Mouse (Mus musculus) adrenal gland, postnatal 14 days (tissue): ENCODE results near the gene Pla2g6. TPM values are rescaled to one million over a fixed set of nuclear protein-coding genes. Genes with fewer than 3 reads are reported as not detected.

Source experiments
- DNase-seq: peaks from one replicate; pipeline ENCODE4 v3.0.0; 2021; ENCODE audit warnings: mixed read lengths
- total RNA-seq: library from RNA; stranded (reverse); gene quantifications from 2 replicates; pipeline ENCODE4 v1.2.3, GENCODE M21; 2021

Gene Pla2g6
- total RNA-seq, 1 experiment from 2014 or later = 22.1 TPM

- peak; percentile 45 for DNase-seq
Observed at GRCm38 (mm10) chr15:79322281-79322990, 5.8 kb downstream of the Pla2g6 start.

- no peak for DNase-seq
Observed at GRCm38 (mm10) chr15:79321733-79322190, 6.4 kb downstream of the Pla2g6 start.

GRCm38 (mm10) chr15:79313848-79314369 is 14.3 kb downstream of the Pla2g6 start:
- DNase-seq = no peak

DNA sequence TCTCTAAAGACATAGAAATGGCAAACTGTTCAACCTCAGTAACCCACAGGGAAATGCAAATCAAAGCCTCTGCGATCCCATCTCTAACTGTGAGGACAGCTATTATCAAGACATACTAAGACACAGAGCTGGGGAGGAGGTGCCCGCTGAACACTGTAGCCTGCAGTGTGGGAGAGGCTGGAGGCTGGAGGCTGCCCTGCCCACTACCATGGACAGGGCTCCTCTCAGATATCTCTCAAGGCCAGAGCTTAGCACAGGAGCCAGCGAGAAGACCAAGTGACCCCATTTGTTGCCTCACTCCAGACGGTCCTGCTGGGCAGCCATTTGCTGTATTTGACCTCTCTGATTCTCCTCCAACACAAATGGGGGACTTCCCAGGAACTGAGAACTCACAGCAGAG is 20.3 kb downstream of the Pla2g6 start:
- DNase-seq = peak; percentile 48

- DNase-seq = no peak
Observed at GRCm38 (mm10) chr15:79306043-79306637, 22.1 kb downstream of the Pla2g6 start.

GRCm38 (mm10) chr15:79304832-79305231 is 23.4 kb downstream of the Pla2g6 start:
- no peak for DNase-seq

DNA sequence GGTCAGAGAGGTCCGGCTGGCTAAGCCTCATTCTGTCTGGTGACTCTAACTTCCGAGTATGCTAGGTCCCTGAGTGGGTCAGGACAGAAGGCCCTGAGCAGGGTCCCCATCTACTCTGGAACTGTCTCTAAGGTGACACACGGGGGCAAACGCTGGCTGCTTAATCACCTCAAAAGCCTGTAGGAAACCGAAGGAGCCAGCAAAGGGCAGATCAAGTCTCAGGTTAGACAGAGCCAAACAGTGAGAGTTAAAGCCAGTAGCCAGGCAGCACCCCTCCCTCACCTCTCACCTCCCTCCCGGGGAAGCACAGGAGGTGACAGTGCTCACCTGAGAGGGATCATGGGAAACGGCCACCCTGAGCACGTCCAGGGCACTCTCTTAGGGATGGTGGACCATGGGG is 24.5 kb downstream of the Pla2g6 start:
- no peak for DNase-seq

- no peak for DNase-seq
Observed at GRCm38 (mm10) chr15:79299563-79300155, 28.5 kb downstream of the Pla2g6 start.

DNA sequence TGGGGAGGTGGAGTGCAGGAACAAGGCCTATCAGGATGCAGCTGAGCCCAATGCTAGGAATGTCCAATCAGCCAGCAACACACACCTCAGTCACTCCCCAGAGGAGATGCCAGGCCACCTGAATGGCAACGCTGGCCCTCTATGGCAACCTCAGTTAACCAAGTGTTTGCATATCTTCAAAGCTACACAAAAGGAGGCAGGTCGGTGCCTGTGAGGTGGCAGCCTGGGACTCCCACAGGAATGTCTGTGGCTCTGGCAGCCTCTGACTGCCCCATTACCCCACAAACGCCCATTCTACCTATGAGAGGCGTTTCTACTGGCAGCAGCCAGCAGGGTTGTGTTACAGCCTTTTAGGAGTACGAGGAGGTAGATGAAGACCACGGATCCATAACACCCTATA is 29.6 kb downstream of the Pla2g6 start:
- DNase-seq = no peak

DNA sequence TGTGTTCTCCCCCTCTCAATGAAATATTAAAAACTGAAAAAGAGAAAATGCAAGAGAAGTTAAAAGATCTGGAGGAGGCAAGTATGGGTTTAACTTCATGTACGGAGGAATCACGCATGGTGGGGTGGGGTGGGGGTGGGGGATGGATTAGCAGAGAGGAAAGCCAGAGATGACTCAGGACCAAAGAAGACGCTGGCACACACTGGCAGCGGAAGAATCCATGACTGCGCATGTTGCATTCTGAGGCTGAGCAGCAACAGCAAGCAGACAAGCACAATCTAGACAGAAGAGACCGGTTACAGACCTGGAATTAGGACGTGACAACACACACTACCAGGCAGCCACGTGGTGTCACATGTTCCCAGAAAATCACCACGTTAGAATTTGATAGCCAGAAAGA is 35.4 kb downstream of the Pla2g6 start:
- DNase-seq = no peak

- DNase-seq = no peak
Observed at GRCm38 (mm10) chr15:79290340-79290739, 37.9 kb downstream of the Pla2g6 start.

- DNase-seq = no peak
Observed at GRCm38 (mm10) chr15:79289441-79289840, 38.7 kb downstream of the Pla2g6 start.

DNA sequence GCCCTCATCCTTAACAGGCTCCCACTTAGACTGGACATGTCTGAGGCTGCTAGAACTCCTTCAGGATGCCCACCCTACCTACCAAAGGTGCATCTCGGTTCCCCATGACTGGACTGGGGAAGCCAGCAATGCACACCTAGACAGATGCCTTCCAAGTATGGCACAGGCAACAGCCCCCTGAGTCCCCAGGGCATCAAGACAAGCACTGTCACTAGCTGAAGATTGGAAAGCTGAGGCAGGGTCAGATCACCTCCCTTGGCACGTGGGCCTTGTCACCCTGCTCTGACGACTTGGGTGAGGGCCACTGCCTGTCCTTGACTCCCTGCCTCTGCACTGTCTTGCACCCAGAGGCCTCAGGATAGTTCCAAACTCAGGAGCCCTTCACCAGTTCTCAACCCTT is 39.8 kb downstream of the Pla2g6 start:
- DNase-seq = no peak

DNA sequence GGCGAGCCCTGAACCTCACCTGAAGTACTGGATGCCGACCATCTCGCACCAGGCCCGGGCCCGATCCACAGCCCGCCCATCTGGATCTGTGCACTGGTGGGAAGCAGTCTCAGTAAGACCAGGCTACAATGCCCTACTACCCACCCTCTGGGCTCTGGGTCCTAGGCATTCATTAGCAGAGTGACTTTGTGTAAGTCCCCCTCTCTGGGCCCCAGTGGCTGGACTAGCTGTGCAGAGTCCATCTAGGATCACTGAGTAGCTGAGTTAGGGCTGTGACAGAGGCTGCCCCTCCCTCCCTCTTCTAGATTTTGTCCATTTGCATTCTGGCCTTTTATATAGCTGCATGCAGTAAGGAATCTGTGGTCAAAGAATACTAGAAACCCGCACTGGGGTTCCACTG is 41.1 kb downstream of the Pla2g6 start:
- no peak for DNase-seq

DNA sequence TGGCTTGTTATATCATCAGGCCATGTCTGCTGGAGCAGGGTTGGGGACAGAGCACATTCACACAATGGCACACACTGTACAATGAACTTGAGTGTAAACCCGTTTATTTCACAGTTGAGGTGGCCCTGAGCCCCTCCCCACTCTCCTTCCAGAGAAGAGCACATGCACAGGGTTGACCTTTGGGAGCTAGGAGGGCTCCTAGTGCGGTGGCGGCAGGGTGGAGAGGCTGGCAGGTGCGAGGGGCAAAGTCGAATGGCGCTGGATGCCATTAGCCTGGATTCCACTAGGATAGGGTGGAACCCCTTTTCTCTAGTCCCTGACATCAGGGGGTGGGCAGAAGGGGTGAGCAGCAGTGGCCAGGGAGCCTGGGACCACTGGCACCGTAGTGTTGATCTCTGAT is 42.0 kb downstream of the Pla2g6 start:
- no peak for DNase-seq

- no peak for DNase-seq
Observed at GRCm38 (mm10) chr15:79285399-79285798, 42.8 kb downstream of the Pla2g6 start, which contains the start of gene Baiap2l2. Baiap2l2 (minus strand) TSS chr15:79285537.

- DNase-seq = no peak
Observed at GRCm38 (mm10) chr15:79283371-79283770, 44.8 kb downstream of the Pla2g6 start.

- DNase-seq = no peak
Observed at GRCm38 (mm10) chr15:79282434-79282833, 45.8 kb downstream of the Pla2g6 start.

GRCm38 (mm10) chr15:79281389-79281788 is 46.8 kb downstream of the Pla2g6 start:
- DNase-seq = no peak

GRCm38 (mm10) chr15:79280850-79281249 is 47.3 kb downstream of the Pla2g6 start:
- DNase-seq = no peak

DNA sequence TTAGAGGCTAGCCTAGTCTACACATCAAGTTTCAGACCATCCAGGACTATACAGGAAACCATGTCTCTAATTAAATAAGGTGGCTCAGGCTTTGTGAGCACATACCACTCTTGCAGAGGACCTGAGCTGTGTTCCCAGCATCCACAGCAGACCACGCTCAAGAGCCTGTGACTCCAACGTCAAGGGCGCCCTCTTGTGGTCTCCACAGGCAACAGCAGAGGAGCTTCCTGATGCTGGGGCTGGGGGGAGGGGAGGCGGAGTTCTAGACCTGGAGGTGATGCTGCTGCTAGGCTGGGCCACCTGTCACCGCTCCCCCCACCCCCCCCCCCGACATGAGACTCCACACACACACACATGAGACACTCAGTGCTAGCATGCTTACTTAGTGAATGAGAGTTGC is 48.0 kb downstream of the Pla2g6 start:
- DNase-seq = peak; percentile 46

GRCm38 (mm10) chr15:79277728-79278127 is 50.5 kb downstream of the Pla2g6 start:
- DNase-seq = no peak

DNA sequence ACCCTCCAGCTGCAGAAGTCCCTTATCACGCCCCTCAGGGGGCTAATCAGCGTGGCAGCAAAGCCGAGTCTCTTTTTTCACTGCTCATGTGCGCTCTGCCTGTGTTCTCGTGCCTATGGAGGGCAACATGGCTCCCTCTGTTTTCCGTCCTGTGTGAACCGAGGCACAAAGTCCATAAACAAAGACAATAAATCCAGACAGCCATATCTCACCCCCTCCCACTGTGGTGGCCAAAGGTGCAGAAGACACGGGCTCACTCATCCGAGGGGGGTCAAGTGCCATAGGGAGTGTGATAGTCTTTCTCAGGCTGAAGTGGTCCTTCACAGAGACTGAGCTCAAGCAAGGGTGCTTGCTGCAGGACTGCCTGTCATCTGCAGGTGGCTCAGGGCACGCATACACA is 55.2 kb downstream of the Pla2g6 start:
- DNase-seq = no peak
